Mouse (Mus musculus): Measurements from ENCODE around the gene Ghrl. TPM values are rescaled to one million over a fixed set of nuclear protein-coding genes. Genes with fewer than 3 reads are reported as not detected.
A peak's percentile ranks its signal among the peaks of the same experiment; 100 is the strongest.

Ghrl gene
- 57.1 and 57.5 TPM in 2 replicates for polyA plus RNA-seq (2015; fragmentation: Nextera tagmentation; extraction: Ambion mirVana)

GRCm38 (mm10) chr6:113719878-113720277 is at the start of gene Ghrl:
TSS of gene Ghrl (minus strand) at chr6:113719880.
- Histone ChIP-seq H3K9ac (no peak within 1 kb of the TSS), H3K4me3 (replicated peaks) (no peak within 1 kb of the TSS), H3K9me3 (no peaks in the 10 kb centered on the region), H3K27ac (no peak within 1 kb of the TSS), H3K36me3 (peaks cover 11% of the 10 kb centered on the region), H3K27me3 (replicated peaks) (no peaks in the 10 kb centered on the region), H3K4me1 (no peaks in the 10 kb centered on the region), H3K4me2 (no peak within 1 kb of the TSS)
- 71% methylated on average over 3 of the region's 3 CpGs for WGBS
- ATAC-seq (ENCODE audit: insufficient read depth, low FRiP score, low read depth): no peak

DNA sequence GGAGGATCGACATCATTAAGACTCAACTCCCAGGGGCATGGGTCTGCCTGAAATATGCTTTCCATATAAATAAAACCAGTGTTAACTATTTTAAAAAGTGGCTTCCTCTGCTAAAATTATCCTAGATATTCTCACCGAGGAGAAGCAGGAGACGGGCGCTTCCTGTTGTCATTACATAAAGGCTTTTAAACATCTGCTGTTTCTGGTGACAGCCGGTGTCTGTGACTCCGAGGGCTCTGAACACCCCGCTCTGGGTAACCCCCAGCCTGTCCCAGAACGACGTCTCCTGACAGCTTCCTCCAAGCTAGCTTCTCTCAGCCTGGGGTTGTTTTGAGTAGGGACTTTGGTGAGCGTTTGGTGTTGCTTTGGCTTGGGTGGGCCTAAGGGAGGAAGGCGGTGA is 49.1 kb upstream of the Ghrl start:
- no peak overlapping the region for H3K27ac ChIP-seq
- ATAC-seq (ENCODE audit: insufficient read depth, low FRiP score, low read depth): no peak
- WGBS: 53% methylated on average over 11 of the region's 11 CpGs
- no peaks in the 10 kb centered on the region for H3K9me3 ChIP-seq
- H3K9ac ChIP-seq: no peak overlapping the region
- no peak overlapping the region for H3K4me2 ChIP-seq
- no peaks in the 10 kb centered on the region for H3K4me1 ChIP-seq
- no peaks in the 10 kb centered on the region for H3K27me3 ChIP-seq (replicated peaks)
- H3K4me3 ChIP-seq (replicated peaks): no peak overlapping the region
- no peaks in the 10 kb centered on the region for H3K36me3 ChIP-seq

DNA sequence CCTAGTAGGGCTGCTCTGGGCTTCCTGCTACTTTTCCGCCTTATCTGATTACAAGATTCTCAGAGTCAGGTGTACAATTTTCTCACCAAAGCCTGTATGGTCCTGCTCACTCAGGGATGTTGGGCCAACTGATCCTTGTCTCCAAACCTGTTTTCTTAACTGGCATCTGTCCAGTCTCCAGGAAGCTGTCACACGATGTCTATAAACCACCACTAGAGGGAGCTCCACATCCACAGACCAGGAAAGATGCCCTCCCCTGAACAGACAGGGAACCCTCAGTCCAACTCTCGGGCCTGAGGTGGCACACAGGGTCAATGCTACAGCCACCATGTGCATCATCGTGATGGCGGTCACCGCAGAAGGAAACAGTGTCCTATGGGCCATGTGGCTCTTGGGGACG is 42.0 kb upstream of the Ghrl start:
- ATAC-seq (ENCODE audit: insufficient read depth, low FRiP score, low read depth): no peak; the same call in 1 of the 2 replicates
- Histone ChIP-seq H3K36me3 (no peaks in the 10 kb centered on the region), H3K9ac (no peak overlapping the region), H3K4me1 (no peaks in the 10 kb centered on the region), H3K4me3 (replicated peaks) (no peak overlapping the region), H3K9me3 (no peaks in the 10 kb centered on the region), H3K4me2 (no peak overlapping the region), H3K27me3 (replicated peaks) (no peaks in the 10 kb centered on the region), H3K27ac (no peak overlapping the region)
- 31% methylated on average over 7 of the region's 7 CpGs for WGBS

- ATAC-seq (ENCODE audit: insufficient read depth, low FRiP score, low read depth): no peak
- Histone ChIP-seq H3K27ac (no peak overlapping the region), H3K4me2 (no peak overlapping the region), H3K27me3 (replicated peaks) (peaks cover 13% of the 10 kb centered on the region), H3K4me3 (replicated peaks) (no peak overlapping the region), H3K36me3 (no peaks in the 10 kb centered on the region), H3K9me3 (no peaks in the 10 kb centered on the region), H3K4me1 (no peaks in the 10 kb centered on the region), H3K9ac (no peak overlapping the region)
- WGBS: 59% methylated on average over 17 of the region's 17 CpGs
These were observed 29.5 kb upstream of the Ghrl start for GRCm38 (mm10) chr6:113749119-113749685.

- no peak overlapping the region for H3K9ac ChIP-seq
- WGBS: 26% methylated on average over 26 of the region's 26 CpGs
- no peaks in the 10 kb centered on the region for H3K9me3 ChIP-seq
- no peaks in the 10 kb centered on the region for H3K36me3 ChIP-seq
- no peaks in the 10 kb centered on the region for H3K4me1 ChIP-seq
- H3K27me3 ChIP-seq (replicated peaks): peaks cover 13% of the 10 kb centered on the region
- H3K4me2 ChIP-seq: peak overlapping the region; percentile 43
- H3K27ac ChIP-seq: no peak overlapping the region
- H3K4me3 ChIP-seq (replicated peaks): no peak overlapping the region
- no peak for ATAC-seq (ENCODE audit: insufficient read depth, low FRiP score, low read depth)
These were observed 28.7 kb upstream of the Ghrl start for GRCm38 (mm10) chr6:113748351-113748750.

DNA sequence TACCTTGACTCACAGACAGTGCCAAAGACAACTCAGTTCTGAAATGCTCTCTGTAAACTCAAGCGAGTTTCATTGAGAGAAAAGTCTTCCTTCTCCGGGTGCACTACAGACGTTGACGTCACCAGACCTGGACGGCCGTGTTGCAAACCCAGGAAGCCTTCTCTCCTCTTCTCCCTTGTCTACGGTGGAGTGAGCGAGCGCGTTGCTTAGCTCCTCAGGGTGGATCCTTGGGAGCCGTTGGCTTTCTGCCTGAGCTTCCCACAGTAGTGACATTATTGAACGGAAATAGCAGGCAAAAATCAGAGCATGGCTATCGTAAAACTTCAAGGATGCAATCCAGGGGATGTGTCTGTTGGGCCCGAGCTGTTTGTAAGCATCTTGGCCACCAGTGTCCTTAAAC is 27.6 kb upstream of the Ghrl start:
- H3K9me3 ChIP-seq: no peaks in the 10 kb centered on the region
- H3K36me3 ChIP-seq: no peaks in the 10 kb centered on the region
- 82% methylated on average over 14 of the region's 14 CpGs for WGBS
- H3K4me2 ChIP-seq: no peak overlapping the region
- H3K27ac ChIP-seq: no peak overlapping the region
- ATAC-seq (ENCODE audit: insufficient read depth, low FRiP score, low read depth): no peak
- no peaks in the 10 kb centered on the region for H3K4me1 ChIP-seq
- H3K9ac ChIP-seq: no peak overlapping the region
- no peak overlapping the region for H3K4me3 ChIP-seq (replicated peaks)
- peaks cover 13% of the 10 kb centered on the region for H3K27me3 ChIP-seq (replicated peaks)

DNA sequence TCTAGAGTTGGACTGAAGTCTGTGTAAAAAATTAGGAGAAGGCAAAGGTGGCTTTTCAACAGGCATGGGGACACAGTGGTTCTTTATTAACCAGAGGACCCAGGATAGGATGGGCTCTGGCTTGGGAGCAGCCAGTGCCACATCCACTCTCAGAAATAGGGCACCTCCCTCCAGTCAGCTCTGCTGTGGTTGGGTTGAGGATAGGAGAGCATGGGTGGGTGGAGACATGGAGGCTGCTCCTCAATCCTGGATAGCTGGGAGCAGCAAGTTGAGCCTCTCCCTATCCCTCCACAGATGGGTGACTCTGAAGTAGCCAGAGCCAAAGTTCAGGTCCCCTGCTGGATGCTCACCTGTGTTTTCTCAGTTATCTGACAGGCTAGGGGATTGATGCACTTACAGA is 25.4 kb upstream of the Ghrl start:
- Histone ChIP-seq H3K9me3 (no peaks in the 10 kb centered on the region), H3K27me3 (replicated peaks) (peaks cover 13% of the 10 kb centered on the region), H3K27ac (no peak overlapping the region), H3K4me1 (no peaks in the 10 kb centered on the region), H3K36me3 (no peaks in the 10 kb centered on the region), H3K4me2 (no peak overlapping the region), H3K4me3 (replicated peaks) (no peak overlapping the region), H3K9ac (no peak overlapping the region)
- no peak for ATAC-seq (ENCODE audit: insufficient read depth, low FRiP score, low read depth)

DNA sequence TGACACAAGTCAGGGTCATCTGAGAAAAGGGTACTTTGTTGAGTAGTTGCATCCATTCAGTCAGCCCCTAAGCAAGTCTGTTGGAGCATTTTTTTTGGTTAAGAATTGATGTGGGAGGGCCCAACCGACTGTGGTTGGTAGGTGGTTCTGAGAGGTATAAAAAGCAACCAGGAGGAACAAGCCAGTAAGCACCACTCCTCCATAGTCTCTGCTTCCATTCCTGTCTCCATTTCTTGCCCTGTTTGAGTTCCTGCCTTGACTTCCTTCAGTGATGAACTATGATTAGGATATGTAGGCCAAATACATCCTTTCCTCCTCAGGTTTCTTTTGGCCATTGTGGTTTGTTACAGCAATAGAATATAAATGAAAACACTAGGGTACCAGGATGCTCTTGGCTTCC is 23.4 kb upstream of the Ghrl start:
- 44% methylated on average over 1 of the region's 1 CpGs for WGBS
- no peak overlapping the region for H3K4me2 ChIP-seq
- H3K27ac ChIP-seq: no peak overlapping the region
- no peak overlapping the region for H3K9ac ChIP-seq
- H3K9me3 ChIP-seq: no peaks in the 10 kb centered on the region
- H3K4me3 ChIP-seq (replicated peaks): no peak overlapping the region
- H3K36me3 ChIP-seq: no peaks in the 10 kb centered on the region
- 0 out of 2 replicates have a peak, but pooled peaks cover 2% of the 10 kb centered on the region for H3K27me3 ChIP-seq (replicated peaks)
- ATAC-seq (ENCODE audit: insufficient read depth, low FRiP score, low read depth): no peak
- H3K4me1 ChIP-seq: peaks cover 9% of the 10 kb centered on the region

DNA sequence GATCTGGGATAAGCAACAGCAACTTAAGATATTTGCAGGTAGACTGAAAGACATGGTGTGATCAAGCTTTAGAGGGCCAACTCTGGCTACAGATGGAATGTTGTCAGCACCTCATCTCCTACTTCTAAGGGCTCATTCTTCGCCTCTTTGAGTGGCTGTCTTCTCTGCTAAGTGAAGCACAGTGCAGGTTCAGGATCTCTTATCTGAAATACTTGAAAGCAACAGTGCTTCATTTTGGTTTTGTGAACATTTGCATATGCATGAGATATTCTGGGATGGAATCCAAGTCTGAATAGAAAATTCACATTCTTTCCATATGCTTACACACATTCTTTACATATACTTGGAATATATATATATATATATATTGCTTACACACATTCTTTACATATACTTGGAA is 22.6 kb upstream of the Ghrl start:
- ATAC-seq (ENCODE audit: insufficient read depth, low FRiP score, low read depth): no peak
- Histone ChIP-seq H3K36me3 (no peaks in the 10 kb centered on the region), H3K4me3 (replicated peaks) (no peak overlapping the region), H3K9me3 (no peaks in the 10 kb centered on the region), H3K27me3 (replicated peaks) (0 out of 2 replicates have a peak, but pooled peaks cover 2% of the 10 kb centered on the region), H3K4me1 (peaks cover 9% of the 10 kb centered on the region), H3K4me2 (no peak overlapping the region), H3K9ac (no peak overlapping the region), H3K27ac (no peak overlapping the region)
- 76% methylated on average over 1 of the region's 1 CpGs for whole genome bisulfite sequencing

GRCm38 (mm10) chr6:113741425-113741824 is 21.7 kb upstream of the Ghrl start:
- 0 out of 2 replicates have a peak, but pooled peaks cover 2% of the 10 kb centered on the region for H3K27me3 ChIP-seq (replicated peaks)
- ATAC-seq (ENCODE audit: insufficient read depth, low FRiP score, low read depth): no peak
- WGBS: 62% methylated on average over 2 of the region's 2 CpGs
- H3K4me1 ChIP-seq: peaks cover 9% of the 10 kb centered on the region
- H3K36me3 ChIP-seq: peaks cover 4% of the 10 kb centered on the region; the same call in 1 of the 2 replicates
- H3K4me3 ChIP-seq (replicated peaks): no peak overlapping the region
- H3K4me2 ChIP-seq: no peak overlapping the region
- no peak overlapping the region for H3K9ac ChIP-seq
- H3K27ac ChIP-seq: no peak overlapping the region
- H3K9me3 ChIP-seq: no peaks in the 10 kb centered on the region

DNA sequence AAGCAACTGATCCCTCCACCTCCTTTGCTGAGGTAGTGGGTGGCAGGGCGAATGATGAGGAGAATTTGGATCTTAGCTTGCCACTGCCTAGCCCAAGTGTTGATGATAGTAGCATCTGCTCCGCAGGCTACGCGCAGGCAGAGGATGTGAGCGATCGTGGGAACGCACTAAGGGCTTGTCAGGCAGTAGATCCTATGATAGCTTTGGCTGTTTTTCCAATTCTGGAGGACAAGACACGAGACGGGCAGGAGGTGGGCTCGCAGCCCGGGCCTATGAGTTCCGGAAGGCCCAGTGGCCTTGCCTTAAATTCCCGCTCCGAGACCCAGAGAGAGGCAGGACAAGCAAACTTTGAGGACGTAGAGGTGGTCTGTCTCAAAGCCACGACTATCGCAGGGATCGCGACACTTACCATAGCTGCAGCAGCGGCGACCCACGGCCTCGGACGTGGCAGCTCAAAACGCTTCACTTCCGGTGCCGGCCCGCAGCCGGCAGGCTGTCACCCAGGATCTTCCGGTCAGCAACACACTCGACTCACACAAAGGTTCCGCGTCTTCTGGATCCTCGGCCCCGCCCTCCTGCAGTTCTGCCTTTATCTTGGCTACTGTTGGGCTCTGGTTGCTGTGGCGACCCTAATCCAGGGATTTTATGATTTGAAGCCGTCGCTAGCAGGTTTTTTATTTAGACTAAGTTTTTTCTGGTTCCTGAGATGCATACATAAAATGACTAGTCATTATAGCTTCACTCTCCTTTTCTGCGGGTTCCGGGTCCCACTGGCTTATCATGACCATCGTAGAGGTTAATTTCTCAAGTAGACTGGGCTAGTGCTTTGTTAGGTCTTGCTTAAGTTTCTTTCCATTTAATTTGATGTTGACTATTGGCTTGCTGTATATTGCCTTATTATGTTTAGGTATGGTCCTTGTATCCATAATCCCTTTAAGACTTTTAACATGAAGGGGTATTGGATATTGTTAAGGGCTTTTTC is 20.8 kb upstream of the Ghrl start, which contains the start of gene Sec13:
Gene Sec13 (minus strand): TSS at position 508 of the 982 bp plus-strand sequence.
- ATAC-seq (ENCODE audit: insufficient read depth, low FRiP score, low read depth): peak; percentile 72
- WGBS: 7% methylated on average over 41 of the region's 41 CpGs
- Histone ChIP-seq H3K36me3 (peaks cover 13% of the 10 kb centered on the region), H3K9ac (peak within 1 kb of the TSS; percentile 66), H3K4me1 (peaks cover 9% of the 10 kb centered on the region), H3K9me3 (no peaks in the 10 kb centered on the region), H3K4me3 (replicated peaks) (peak within 1 kb of the TSS; percentile 88), H3K27me3 (replicated peaks) (no peaks in the 10 kb centered on the region), H3K27ac (peak within 1 kb of the TSS; percentile 49; the same call in 1 of the 2 replicates), H3K4me2 (peak within 1 kb of the TSS; percentile 75)
